Mouse (Mus musculus) embryo, embryonic 10 days (tissue): ENCODE data around the gene Pcsk2.
A peak's percentile ranks its signal among the peaks of the same experiment; 100 is the strongest.

Experiments
- DNase-seq: peaks from one replicate; pipeline ENCODE4 v3.0.0-alpha.2; 2015; ENCODE audit warnings: low spot score

The Pcsk2 gene

DNA sequence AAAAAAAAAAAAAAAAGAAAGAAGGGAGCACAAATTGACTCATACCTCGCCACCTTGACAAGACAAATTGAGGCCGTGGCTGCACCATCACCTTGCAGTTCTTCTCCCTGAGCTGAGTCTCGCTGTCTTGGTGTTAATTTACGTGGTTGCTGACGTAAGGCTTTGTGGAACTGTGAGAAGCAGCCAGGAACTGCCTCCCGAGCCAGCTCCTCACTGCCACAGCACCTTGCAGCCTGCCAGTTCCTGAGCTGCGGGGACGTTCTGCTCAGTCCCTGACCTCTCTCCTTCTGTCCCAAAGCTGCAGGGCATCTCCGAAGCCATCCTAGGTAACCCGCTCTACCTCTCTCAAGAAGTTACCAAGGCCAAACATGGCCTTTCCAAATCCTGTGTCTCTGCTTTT is 186.5 kb downstream of the Pcsk2 start:
- no peak for DNase-seq

DNA sequence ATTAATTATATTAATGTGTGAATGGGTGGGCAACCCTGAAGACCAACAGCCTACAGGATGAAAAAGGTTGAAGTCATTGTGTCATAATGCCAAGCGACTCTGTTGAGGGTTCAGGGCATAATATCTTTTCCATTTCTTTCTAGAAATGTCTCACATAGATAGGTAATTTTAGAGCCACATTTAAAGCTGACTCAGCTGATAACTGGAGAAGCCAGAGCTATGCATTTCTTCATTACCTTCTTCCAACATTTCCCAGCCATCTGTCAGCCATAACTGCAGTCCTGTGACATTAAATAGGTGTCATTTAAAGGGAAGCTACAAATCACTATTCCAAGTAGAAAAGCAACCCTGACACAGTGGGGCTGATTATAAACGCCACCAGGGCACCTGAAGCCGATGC is 189.5 kb downstream of the Pcsk2 start:
- DNase-seq: no peak

DNA sequence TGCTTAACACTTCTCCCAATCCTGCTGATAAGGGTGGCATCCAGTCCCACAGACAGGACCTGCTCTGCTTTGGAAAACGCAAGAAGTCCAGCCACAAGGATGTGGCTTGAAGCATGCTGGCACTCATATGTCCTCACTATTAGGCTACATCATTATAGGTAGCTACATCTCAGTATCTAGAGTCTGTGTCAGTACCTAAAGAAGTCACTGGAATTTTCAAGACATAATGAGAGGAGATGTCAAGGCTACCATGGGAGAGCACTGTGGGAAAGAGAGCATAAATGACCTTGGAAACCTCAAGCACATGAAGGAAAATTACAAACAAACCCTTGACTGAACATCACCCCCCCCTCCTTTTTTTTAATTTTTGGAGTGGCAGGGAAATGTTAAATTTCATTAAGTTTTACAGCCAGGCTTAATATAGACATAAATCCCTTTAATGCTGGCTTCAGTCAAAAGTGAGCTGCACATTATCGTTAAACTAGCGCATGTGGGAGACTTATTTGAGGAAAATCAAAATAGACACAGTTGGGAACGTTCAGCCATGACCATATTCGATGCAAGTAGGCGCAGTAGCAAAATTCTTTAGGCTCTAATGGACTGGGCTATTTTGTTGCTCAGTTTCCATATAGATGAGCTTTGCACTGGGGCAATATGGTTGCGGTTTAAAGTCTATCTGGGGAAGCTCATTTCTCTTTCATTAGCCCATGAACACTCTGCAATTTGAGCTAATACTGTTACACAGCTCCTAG is 193.7 kb downstream of the Pcsk2 start:
- DNase-seq: no peak

- DNase-seq: no peak
These were observed 196.5 kb downstream of the Pcsk2 start for GRCm38 (mm10) chr2:143742436-143742835.

DNA sequence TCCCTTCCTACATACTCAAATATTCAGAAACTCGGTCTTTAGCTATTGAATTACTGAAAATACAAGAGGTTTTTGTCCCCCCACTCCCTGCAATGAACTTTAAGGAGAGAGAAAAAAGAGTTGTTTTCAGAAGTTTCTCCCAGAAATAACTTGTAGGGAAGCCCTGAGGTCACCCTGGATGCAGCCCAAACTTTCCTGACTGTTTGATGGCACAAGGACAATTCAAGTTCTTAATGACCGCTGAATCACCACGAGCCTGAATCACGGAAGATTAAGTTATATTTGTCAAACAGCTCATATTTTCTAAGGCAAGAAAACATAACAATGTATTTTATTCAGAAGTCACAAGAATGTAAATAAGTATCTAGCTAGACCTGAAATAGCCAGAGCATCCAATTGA is 197.1 kb downstream of the Pcsk2 start:
- no peak for DNase-seq

DNA sequence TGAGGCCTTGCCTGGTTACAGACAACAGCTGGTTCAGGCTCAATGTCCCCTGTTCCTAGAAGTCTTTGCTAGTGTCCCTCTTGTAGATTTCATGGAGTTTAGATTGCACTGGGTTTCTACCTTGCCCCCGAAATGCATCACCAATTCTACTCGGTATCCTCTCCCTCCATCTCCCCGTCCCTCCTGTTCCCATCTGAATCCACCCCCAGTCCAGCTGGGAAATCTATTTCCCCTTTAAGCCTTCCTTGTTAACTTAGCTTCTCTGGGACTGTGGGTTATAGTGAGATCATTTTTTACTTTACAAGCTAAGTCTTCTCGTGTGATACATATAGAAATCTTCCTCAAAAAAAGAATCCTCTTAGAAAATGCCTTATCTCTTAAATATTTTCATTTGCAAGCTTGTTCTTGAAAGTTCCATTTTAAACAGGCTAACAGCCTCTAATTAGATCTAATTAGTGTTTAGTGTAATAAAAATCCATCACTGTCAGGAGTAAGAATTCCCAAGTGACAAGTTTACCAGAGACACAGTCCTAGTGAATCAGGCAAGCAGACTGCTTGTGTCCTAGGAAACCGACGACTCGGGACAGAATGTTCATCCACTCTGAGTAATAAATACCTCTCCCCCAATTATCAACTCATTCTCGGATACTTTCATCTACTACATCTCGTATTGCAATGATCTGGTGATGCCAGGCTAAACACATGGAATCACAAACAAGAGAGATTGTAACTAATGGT is 206.3 kb downstream of the Pcsk2 start:
- no peak for DNase-seq

GRCm38 (mm10) chr2:143776448-143776847 is 230.5 kb downstream of the Pcsk2 start:
- peak; percentile 58 for DNase-seq

DNA sequence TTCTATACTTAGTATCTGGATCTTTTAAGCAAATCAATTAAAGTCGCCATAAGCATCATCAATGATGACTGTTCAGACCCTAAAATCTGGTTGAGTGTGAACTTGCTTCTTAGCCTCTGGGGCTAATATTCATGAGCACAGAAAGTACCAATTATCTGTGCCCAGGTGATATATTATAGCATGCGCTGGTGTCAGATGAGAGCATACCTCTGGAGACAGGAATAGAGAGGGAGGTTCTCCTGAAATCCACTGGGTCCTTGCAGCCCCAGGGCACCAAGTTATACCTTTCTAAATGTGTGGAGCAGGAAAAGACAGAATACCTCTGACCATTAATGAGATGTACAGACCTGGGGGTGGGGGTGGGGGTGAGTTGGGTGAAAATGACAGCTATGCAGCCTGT is 234.4 kb downstream of the Pcsk2 start:
- no peak for DNase-seq

DNA sequence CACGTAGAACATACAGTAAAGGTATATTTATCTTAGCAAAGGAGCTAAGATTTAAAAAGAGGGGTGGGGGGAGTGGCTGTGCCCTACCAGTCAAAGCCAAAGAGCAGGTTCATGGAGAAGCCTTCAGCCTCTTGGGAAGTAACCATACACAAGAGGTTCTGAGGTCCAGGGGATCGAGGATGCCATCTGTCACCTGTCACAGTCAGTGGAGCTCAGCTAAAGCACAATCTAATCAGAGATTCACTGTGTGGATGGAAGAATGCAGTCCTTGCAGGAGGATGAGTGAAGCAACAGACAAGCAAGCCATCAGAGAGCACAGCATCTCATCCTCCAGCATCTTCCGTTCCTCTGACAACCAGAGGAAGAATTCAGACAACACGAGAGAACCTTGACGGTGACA is 244.0 kb downstream of the Pcsk2 start:
- no peak for DNase-seq

DNA sequence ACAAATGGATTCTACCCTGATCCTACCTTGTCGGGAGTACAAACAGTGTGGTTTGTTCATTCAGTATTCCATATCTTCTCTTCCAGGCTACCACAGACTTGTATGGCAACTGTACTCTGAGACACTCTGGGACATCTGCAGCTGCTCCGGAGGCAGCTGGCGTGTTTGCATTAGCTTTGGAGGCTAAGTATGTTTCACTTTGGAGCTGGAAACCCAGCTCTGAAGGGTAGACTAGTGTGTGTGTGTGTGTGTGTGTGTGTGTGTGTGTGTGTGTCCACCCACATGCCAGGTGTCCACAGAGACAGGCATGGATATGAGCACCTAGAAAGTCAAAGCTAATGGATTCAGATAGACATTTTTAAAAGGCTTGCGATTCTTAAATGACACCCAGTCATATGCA is 249.9 kb downstream of the Pcsk2 start:
- DNase-seq: no peak

DNA sequence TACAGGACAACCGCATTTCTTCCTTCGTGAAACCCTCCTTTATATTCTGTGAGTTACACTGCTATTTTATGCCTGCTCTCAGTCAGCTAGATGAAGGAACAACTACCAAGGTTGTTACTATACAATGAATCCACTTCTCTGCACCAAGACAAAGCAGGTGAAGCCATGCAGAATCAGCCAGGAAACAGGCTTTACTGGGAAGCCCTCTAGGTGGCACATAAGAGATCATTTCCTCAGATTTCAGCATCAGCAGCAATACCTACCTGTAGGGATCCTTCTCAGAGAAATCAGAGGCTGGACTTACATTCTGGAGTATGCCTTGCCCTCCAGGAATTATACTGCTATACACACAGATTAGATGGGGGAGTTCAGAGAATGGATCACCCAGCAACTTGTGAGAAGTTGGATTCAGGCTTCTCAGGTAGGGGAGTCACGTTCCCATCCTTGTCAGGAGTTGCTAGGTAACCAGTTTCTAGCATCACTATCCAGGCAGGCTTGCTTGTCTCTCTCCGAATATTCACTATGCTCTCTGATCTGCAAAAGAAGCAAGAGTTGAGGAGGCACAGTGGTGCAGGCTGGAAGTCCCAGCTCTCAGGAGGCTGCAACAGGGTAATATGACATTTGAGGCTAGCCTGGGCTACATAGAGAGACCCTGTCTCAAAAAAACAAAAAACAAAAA is 250.5 kb downstream of the Pcsk2 start:
- DNase-seq: no peak

- DNase-seq: no peak
These were observed 255.1 kb downstream of the Pcsk2 start for GRCm38 (mm10) chr2:143801097-143801496.

DNA sequence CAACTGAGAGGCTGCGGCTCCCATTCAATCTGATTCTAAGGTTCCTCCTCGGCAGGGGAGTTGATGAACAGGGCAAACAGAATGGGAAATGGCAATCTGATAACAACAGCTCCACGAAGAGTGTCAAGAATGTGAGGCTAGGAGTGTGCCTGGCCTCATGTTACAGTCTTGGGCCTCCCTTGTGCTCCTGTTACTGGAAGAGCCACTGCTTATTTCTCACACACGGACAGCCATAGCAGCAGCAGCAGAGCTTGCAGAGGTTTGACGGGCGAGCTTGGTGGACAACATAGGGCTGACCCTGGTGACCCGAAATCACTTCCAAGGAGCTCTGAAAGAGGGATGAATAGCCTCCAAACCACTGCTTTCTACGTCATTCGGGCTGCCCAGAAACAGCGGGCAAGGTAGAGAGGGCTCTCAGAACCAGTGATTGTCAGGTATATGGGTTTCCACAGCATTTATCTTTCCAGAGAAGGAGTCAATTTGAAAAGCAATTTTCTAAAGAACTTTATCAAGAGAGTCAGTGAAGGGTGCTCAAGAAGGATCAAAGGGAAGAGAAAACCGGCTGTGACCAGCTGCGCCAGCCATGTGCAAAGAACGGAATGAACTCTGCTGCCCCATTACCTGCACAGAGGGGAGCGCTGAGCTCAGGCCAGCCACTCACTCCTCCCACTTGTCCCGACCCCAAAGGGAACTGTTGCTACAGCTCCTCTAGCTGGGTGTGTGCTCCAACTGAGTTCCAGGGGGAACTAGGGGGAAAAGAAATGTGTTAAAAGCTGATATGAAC is 260.4 kb downstream of the Pcsk2 start:
- DNase-seq: no peak

GRCm38 (mm10) chr2:143806924-143807664 is 261.1 kb downstream of the Pcsk2 start:
- no peak for DNase-seq

- DNase-seq: no peak
These were observed 262.8 kb downstream of the Pcsk2 start for GRCm38 (mm10) chr2:143808789-143809188.

DNA sequence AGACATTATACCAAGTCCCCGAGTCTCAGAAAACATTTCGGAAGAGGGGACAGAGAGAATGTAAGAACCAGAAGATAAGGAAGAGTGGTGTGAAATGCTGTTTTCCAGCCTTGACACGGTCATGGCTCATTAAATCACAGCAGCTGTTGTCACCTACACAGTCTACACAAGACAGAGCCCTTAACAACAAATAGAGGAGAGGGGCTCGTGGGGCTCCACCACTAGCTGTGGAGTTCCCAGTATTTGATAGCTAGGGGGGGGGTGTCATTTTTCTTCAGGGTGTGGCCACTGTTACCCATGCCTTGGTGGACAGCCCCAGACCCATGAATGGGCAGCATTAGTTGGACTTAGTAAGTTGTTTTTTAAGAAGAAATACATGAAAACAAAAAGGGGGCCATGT is 266.3 kb downstream of the Pcsk2 start:
- DNase-seq: no peak

GRCm38 (mm10) chr2:143813461-143813860 is 267.5 kb downstream of the Pcsk2 start:
- DNase-seq: no peak

GRCm38 (mm10) chr2:143831645-143832044 is 285.7 kb downstream of the Pcsk2 start:
- DNase-seq: no peak

- no peak for DNase-seq
These were observed 286.8 kb downstream of the Pcsk2 start for GRCm38 (mm10) chr2:143832721-143833120.

GRCm38 (mm10) chr2:143834082-143834481 is 288.1 kb downstream of the Pcsk2 start:
- DNase-seq: peak; percentile 16

DNA sequence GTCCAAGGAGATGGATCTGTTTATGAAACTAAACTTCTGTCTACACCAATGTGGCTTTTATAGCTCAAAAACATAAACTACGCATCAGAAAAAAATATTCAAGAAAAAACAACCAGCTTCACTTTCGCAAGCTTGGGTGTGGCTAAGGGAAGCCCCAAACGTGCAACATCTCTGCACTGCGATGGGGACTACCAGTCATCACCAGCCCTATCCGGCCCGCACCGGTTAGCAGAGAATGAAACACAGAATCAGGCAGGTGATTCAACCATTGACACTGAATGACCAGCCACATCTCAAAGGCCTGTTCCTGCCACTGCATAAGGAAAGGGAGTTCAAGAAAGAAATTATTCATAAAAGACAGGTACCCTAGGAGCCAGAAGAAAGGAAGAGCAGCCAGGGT is 289.9 kb downstream of the Pcsk2 start:
- DNase-seq: no peak

GRCm38 (mm10) chr2:143837291-143837701 is 291.3 kb downstream of the Pcsk2 start:
- DNase-seq: peak; percentile 89
